Mouse (Mus musculus) olfactory bulb, adult 2 months (tissue): ENCODE data around the gene Cnot6. TPM values are rescaled to one million over a fixed set of nuclear protein-coding genes. Genes with fewer than 3 reads are reported as not detected.

ENCODE experiments used
- H3K27ac ChIP-seq: fragments of 200-500 bp; 2 replicates; pipeline ENCODE4 v1.5.1; 2012; ENCODE audit warnings: low read depth, low read length; ENCODE audit not compliant: insufficient read depth
- H3K4me1 ChIP-seq: fragments of 200-500 bp; 2 replicates; pipeline ENCODE4 v1.6.1; 2012; ENCODE audit warnings: low read length; ENCODE audit not compliant: control insufficient read depth, insufficient read depth
- H3K4me3 ChIP-seq: fragments of 200-500 bp; 2 replicates; pipeline ENCODE4 v1.5.1; 2012; ENCODE audit warnings: mild to moderate bottlenecking, low read depth, low read length, moderate library complexity; ENCODE audit not compliant: insufficient read depth
- CTCF ChIP-seq: fragments of 200-500 bp; IDR thresholded peaks from 2 replicates; pipeline ENCODE4 v1.5.1; 2012; ENCODE audit warnings: low read depth, mild to moderate bottlenecking, low read length, moderate library complexity; ENCODE audit not compliant: insufficient read depth
- POLR2A ChIP-seq: fragments of 200-500 bp; IDR thresholded peaks from 2 replicates; pipeline ENCODE4 v1.6.1; 2012; ENCODE audit warnings: mild to moderate bottlenecking, low read depth, low read length, moderate library complexity; ENCODE audit not compliant: insufficient read depth
- WGBS: fragments of 180-500 bp; shearing (Covaris S2); methylation state at CpG from one replicate; pipeline ENCODE4 v1.1.7; 2018; 5-methylcytosine and 5-hydroxymethylcytosine counted together
- polyA plus RNA-seq: library from polyadenylated mRNA; stranded (reverse); fragments of >200 nt; gene quantifications from 2 replicates; pipeline ENCODE4 v1.2.4, GENCODE M21; 2012; ENCODE audit warnings: low replicate concordance; ENCODE audit not compliant: missing spikeins, insufficient read depth, insufficient read length

Cnot6 gene
- polyA plus RNA-seq, 1 experiment: 186 TPM

GRCm38 (mm10) chr11:49650994-49651761, 61.3 kb downstream of the Cnot6 start:
- Histone ChIP-seq H3K4me3 (no peak overlapping the region), H3K27ac (peak overlapping the region; percentile 79), H3K4me1 (peaks cover 21% of the 10 kb centered on the region)
- no peak for TF ChIP-seq CTCF
- TF ChIP-seq POLR2A: 0 out of 2 replicates have a peak, but pooled peaks have one; percentile 11
- 46% methylated on average over 16 of the region's 16 CpGs for WGBS

- Histone ChIP-seq H3K4me1 (peaks cover 21% of the 10 kb centered on the region), H3K27ac (peak overlapping the region; percentile 79), H3K4me3 (no peak overlapping the region)
- WGBS: 71% methylated on average over 18 of the region's 18 CpGs
- TF ChIP-seq CTCF (no peak), POLR2A (no peak)
Measured at GRCm38 (mm10) chr11:49650113-49650993, 62.2 kb downstream of the Cnot6 start.

DNA sequence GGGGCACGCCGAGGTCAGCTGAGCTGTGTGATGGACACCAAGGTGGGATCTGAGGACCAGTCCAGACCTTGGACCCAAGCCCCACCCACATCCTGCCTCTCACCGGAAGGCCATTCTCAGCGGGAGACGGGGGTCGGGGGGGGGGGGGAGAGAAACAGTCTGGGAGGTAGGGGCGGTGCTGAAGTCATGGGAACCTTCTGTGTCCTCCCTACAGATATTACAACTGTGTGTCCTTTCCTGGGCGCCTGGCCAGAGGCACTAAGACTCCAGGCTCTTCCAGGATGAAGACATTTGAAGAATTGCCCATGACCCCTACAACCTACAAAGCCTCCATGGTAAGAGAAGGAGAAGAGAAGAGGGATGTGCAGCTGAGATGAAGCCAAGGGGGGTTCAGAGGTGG, 66.8 kb downstream of the Cnot6 start:
- 66% methylated on average over 8 of the region's 8 CpGs for WGBS
- TF ChIP-seq CTCF: no peak
- TF ChIP-seq POLR2A: no peak
- Histone ChIP-seq H3K4me1 (peaks cover 3% of the 10 kb centered on the region), H3K27ac (no peak overlapping the region), H3K4me3 (no peak overlapping the region)

DNA sequence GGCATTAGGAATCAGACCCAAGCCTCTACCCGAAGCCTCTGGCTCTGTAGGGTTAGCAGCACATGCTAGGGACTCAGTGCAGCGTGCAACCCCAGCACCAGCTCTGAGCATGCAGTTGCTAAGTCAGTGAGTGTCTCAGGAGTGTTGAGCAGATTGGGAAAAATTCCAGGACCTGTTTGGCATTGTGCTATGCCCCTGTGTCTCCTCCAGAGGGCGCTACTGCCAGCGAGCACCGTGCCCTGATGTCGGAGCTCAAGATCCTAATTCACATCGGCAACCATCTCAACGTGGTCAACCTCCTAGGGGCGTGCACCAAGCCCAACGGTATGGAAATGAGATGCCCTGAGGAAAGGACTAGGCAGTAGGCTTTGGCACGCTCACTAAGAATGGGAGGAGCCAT, 76.1 kb downstream of the Cnot6 start:
- Histone ChIP-seq H3K4me1 (peaks cover 12% of the 10 kb centered on the region; the same call in 1 of the 2 replicates), H3K27ac (no peak overlapping the region), H3K4me3 (no peak overlapping the region)
- TF ChIP-seq CTCF (peak; percentile 67; the same call in 1 of the 2 replicates), POLR2A (no peak)
- WGBS: 7% methylated on average over 11 of the region's 11 CpGs

DNA sequence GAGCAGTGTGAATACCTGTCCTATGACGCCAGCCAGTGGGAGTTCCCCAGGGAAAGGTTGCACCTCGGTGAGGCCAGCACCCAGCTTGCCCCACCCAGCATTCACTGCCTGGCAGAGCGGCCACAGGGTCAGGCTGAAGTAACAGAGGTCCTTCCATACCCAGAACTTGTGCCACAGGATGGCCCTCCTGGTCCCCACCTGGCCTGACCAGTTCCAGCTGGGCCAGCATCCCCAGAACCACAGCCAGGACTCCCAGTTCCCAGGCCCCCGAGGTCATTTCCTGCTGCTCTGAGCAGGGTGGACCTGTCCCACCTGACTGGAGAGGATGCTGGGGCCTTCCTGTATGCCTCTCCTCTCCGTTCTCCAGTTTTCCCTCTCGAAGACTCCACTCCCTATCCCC, 76.9 kb downstream of the Cnot6 start:
- 79% methylated on average over 6 of the region's 6 CpGs for WGBS
- H3K27ac ChIP-seq: no peak overlapping the region
- H3K4me3 ChIP-seq: no peak overlapping the region
- H3K4me1 ChIP-seq: peaks cover 12% of the 10 kb centered on the region; the same call in 1 of the 2 replicates
- TF ChIP-seq CTCF: no peak
- TF ChIP-seq POLR2A: no peak

- 8% methylated on average over 22 of the region's 22 CpGs for WGBS
- Histone ChIP-seq H3K27ac (no peak overlapping the region), H3K4me1 (peaks cover 12% of the 10 kb centered on the region; the same call in 1 of the 2 replicates), H3K4me3 (0 out of 2 replicates have a peak overlapping the region, but pooled peaks have one; percentile 4)
- no peak for TF ChIP-seq CTCF
- no peak for TF ChIP-seq POLR2A
Measured at GRCm38 (mm10) chr11:49634101-49634500, 78.4 kb downstream of the Cnot6 start.

GRCm38 (mm10) chr11:49632256-49632655, 80.3 kb downstream of the Cnot6 start:
- Histone ChIP-seq H3K4me3 (no peak overlapping the region), H3K4me1 (peaks cover 12% of the 10 kb centered on the region; the same call in 1 of the 2 replicates), H3K27ac (no peak overlapping the region)
- no peak for TF ChIP-seq POLR2A
- 77% methylated on average over 2 of the region's 2 CpGs for WGBS

DNA sequence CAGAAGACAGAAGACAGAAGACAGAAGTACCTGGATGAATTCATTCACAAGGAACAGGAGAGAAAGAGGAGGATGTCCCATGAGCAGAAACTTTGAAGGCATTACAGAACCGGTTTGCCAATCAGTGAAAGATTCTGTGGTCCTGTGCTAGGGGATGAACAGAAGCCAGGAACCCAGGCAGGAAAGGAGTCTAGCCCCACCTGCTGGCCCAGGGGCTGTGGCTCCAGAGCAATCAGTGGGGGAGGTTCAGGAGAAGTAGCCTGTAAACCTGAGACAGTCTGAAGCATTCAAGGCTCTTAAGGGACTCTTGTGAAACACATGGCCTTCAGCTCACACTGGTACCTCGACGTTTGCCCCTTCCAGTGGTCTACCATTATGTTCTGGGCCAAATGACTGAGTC, 81.4 kb downstream of the Cnot6 start:
- TF ChIP-seq POLR2A: no peak
- no peak for TF ChIP-seq CTCF
- no peak overlapping the region for H3K27ac ChIP-seq
- H3K4me1 ChIP-seq: peaks cover 12% of the 10 kb centered on the region; the same call in 1 of the 2 replicates
- WGBS: 39% methylated on average over 3 of the region's 3 CpGs
- H3K4me3 ChIP-seq: no peak overlapping the region

DNA sequence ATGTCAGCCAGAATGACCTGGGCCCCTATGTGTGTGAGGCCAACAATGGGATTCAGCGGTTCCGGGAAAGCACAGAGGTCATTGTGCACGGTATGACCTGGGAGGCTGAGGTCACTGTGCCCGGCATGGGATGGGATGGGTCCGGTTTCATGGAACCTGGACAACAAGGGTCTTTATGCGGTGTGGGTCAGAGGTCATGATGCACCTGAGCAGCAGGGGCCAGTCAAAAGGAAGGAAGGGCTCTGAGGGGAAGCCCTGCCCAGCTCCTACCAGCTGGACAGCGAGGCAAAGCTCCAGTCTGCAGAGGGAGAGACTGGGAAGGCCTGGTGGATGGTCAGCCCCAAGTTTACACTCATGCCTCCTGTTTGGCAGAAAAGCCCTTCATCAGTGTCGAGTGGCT, 85.8 kb downstream of the Cnot6 start:
- Histone ChIP-seq H3K4me1 (no peaks in the 10 kb centered on the region), H3K4me3 (no peak overlapping the region), H3K27ac (no peak overlapping the region)
- no peak for TF ChIP-seq POLR2A
- TF ChIP-seq CTCF: no peak
- 72% methylated on average over 8 of the region's 8 CpGs for WGBS
